Mouse (Mus musculus): ENCODE results near the gene Snrnp48.

- TF ChIP-seq CTCF (IDR thresholded peaks at IDR 0.05; ENCODE audit: low read depth, low read length) (no peak), TAL1 (conservative IDR thresholded peaks at IDR 0.05; ENCODE audit: low read depth, low read length) (no peak), GATA1 (IDR thresholded peaks at IDR 0.05; ENCODE audit: borderline replicate concordance, low read length) (no peak), GATA2 (IDR thresholded peaks at IDR 0.05; ENCODE audit: borderline replicate concordance, low read depth, low read length) (no peak), POLR2AphosphoS5 (IDR thresholded peaks at IDR 0.05; ENCODE audit: insufficient replicate concordance, low read depth, low read length) (no peak)
These were observed 42.7 kb upstream of the Snrnp48 start for GRCm38 (mm10) chr13:38162002-38162401.

Data from G1E (cell line).